Mouse (Mus musculus): ENCODE measurements around the gene Crtac1. TPM values are rescaled to one million over a fixed set of nuclear protein-coding genes. Genes with fewer than 3 reads are reported as not detected.
A peak's percentile ranks its signal among the peaks of the same experiment; 100 is the strongest.

Crtac1 gene
- total RNA-seq, 1 experiment: 2.0 TPM

- Histone ChIP-seq H3K4me1 (ENCODE audit: control insufficient read depth in 2 of 2, insufficient read depth in 2 of 2, low read length in 2 of 2, poor library complexity in 1 of 2) (peaks cover 16 to 36% of the 10 kb centered on the region in 2 experiments), H3K4me3 (ENCODE audit: insufficient read depth in 1 of 2, low read depth in 1 of 2, low read length in 2 of 2, poor library complexity in 1 of 2, severe bottlenecking in 1 of 2) (no peak overlapping the region), H3K36me3 (ENCODE audit: control insufficient read depth, insufficient read depth, low read length, poor library complexity, severe bottlenecking) (no peaks in the 10 kb centered on the region), H3K9me3 (ENCODE audit: control insufficient read depth, insufficient read depth, low read depth, low read length) (no peaks in the 10 kb centered on the region), H3K27ac (ENCODE audit: insufficient read depth, low read depth, low read length, poor library complexity, severe bottlenecking) (no peak overlapping the region), H3K9ac (ENCODE audit: insufficient read depth, low read depth, low read length, poor library complexity, severe bottlenecking) (peak overlapping the region; percentile 23; the same call in 1 of the 2 replicates)
- in situ Hi-C loops (cut with MboI; ENCODE audit: low sequenced_read_pairs in 2 of 2, unreplicated experiment in 2 of 2): no loop called here
- TF ChIP-seq CHD2 (IDR thresholded peaks at IDR 0.05; ENCODE audit: low read depth, low read length) (no peak), ZC3H11A (IDR thresholded peaks at IDR 0.05; ENCODE audit: borderline replicate concordance, low read depth, low read length) (no peak), HCFC1 (IDR thresholded peaks at IDR 0.05; ENCODE audit: borderline replicate concordance, insufficient read depth, low read length) (no peak)
- no peak for DNase-seq (ENCODE audit: low read depth, low spot score)
Measured at GRCm38 (mm10) chr19:42292106-42292505, 139.5 kb downstream of the Crtac1 start.

GRCm38 (mm10) chr19:42290954-42291661 lies 140.5 kb downstream of the Crtac1 start:
- in situ Hi-C loops (cut with MboI; ENCODE audit: low sequenced_read_pairs in 2 of 2, unreplicated experiment in 2 of 2): no loop called here
- H3K9me3 ChIP-seq (ENCODE audit: control insufficient read depth, insufficient read depth, low read depth, low read length): no peaks in the 10 kb centered on the region
- peak overlapping the region; percentile 32; the same call in 1 of the 2 replicates for H3K9ac ChIP-seq (ENCODE audit: insufficient read depth, low read depth, low read length, poor library complexity, severe bottlenecking)
- peak overlapping the region in 1 of 2 experiments; percentile 23; a peak in 1 of 4 replicates for H3K4me3 ChIP-seq (ENCODE audit: insufficient read depth in 1 of 2, low read depth in 1 of 2, low read length in 2 of 2, poor library complexity in 1 of 2, severe bottlenecking in 1 of 2)
- peaks cover 17 to 42% of the 10 kb centered on the region in 2 experiments for H3K4me1 ChIP-seq (ENCODE audit: control insufficient read depth in 2 of 2, insufficient read depth in 2 of 2, low read length in 2 of 2, poor library complexity in 1 of 2)
- DNase-seq (ENCODE audit: low read depth, low spot score): no peak
- no peak overlapping the region for H3K27ac ChIP-seq (ENCODE audit: insufficient read depth, low read depth, low read length, poor library complexity, severe bottlenecking)
- no peaks in the 10 kb centered on the region for H3K36me3 ChIP-seq (ENCODE audit: control insufficient read depth, insufficient read depth, low read length, poor library complexity, severe bottlenecking)
- TF ChIP-seq CHD2 (IDR thresholded peaks at IDR 0.05; ENCODE audit: low read depth, low read length) (no peak), ZNF384 (IDR thresholded peaks at IDR 0.05; ENCODE audit: low read depth, low read length) (no peak), MAFK (IDR thresholded peaks at IDR 0.05; ENCODE audit: insufficient read depth, low read depth, low read length) (no peak), ZC3H11A (IDR thresholded peaks at IDR 0.05; ENCODE audit: borderline replicate concordance, low read depth, low read length) (no peak), HCFC1 (IDR thresholded peaks at IDR 0.05; ENCODE audit: borderline replicate concordance, insufficient read depth, low read length) (no peak)

GRCm38 (mm10) chr19:42288361-42288760 lies 143.2 kb downstream of the Crtac1 start:
- Histone ChIP-seq H3K36me3 (ENCODE audit: control insufficient read depth, insufficient read depth, low read length, poor library complexity, severe bottlenecking) (no peaks in the 10 kb centered on the region), H3K9ac (ENCODE audit: insufficient read depth, low read depth, low read length, poor library complexity, severe bottlenecking) (no peak overlapping the region), H3K27ac (ENCODE audit: insufficient read depth, low read depth, low read length, poor library complexity, severe bottlenecking) (peak overlapping the region; percentile 67), H3K4me1 (ENCODE audit: control insufficient read depth in 2 of 2, insufficient read depth in 2 of 2, low read length in 2 of 2, poor library complexity in 1 of 2) (peaks cover 20 to 44% of the 10 kb centered on the region in 2 experiments), H3K9me3 (ENCODE audit: control insufficient read depth, insufficient read depth, low read depth, low read length) (no peaks in the 10 kb centered on the region), H3K4me3 (ENCODE audit: insufficient read depth in 1 of 2, low read depth in 1 of 2, low read length in 2 of 2, poor library complexity in 1 of 2, severe bottlenecking in 1 of 2) (no peak overlapping the region)
- DNase-seq (ENCODE audit: low read depth, low spot score): no peak
- TF ChIP-seq MAFK (IDR thresholded peaks at IDR 0.05; ENCODE audit: insufficient read depth, low read depth, low read length) (no peak), ZC3H11A (IDR thresholded peaks at IDR 0.05; ENCODE audit: borderline replicate concordance, low read depth, low read length) (no peak), HCFC1 (IDR thresholded peaks at IDR 0.05; ENCODE audit: borderline replicate concordance, insufficient read depth, low read length) (no peak), ZNF384 (IDR thresholded peaks at IDR 0.05; ENCODE audit: low read depth, low read length) (no peak), CHD2 (IDR thresholded peaks at IDR 0.05; ENCODE audit: low read depth, low read length) (no peak)
- in situ Hi-C loops (cut with MboI; ENCODE audit: low sequenced_read_pairs in 2 of 2, unreplicated experiment in 2 of 2): no loop called here

DNA sequence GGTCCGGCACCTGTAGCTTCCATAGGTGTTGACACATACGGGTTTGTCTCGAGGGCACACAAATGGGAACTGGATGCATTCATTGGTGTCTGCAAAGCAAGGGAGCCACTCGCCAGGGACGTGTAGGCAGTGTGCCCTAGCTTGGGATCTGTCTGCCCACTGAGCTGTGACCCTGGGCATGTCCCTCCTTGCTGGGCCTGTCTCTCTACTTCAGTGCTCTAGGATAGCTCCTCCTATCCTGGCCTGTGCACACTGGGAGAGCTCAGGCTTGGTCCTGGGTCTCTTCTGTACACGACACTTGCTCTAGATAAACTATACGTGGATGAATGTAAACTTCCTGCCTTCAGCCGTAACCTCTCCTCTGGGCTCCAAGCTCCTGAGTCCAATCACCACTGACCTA lies 147.4 kb downstream of the Crtac1 start:
- Histone ChIP-seq H3K9me3 (ENCODE audit: control insufficient read depth, insufficient read depth, low read depth, low read length) (no peaks in the 10 kb centered on the region), H3K36me3 (ENCODE audit: control insufficient read depth, insufficient read depth, low read length, poor library complexity, severe bottlenecking) (no peaks in the 10 kb centered on the region), H3K4me1 (ENCODE audit: control insufficient read depth in 2 of 2, insufficient read depth in 2 of 2, low read length in 2 of 2, poor library complexity in 1 of 2) (peaks cover 8 to 28% of the 10 kb centered on the region in 2 experiments), H3K27ac (ENCODE audit: insufficient read depth, low read depth, low read length, poor library complexity, severe bottlenecking) (no peak overlapping the region), H3K9ac (ENCODE audit: insufficient read depth, low read depth, low read length, poor library complexity, severe bottlenecking) (no peak overlapping the region), H3K4me3 (ENCODE audit: insufficient read depth in 1 of 2, low read depth in 1 of 2, low read length in 2 of 2, poor library complexity in 1 of 2, severe bottlenecking in 1 of 2) (no peak overlapping the region)
- in situ Hi-C loops (cut with MboI; ENCODE audit: low sequenced_read_pairs in 2 of 2, unreplicated experiment in 2 of 2): no loop called here
- no peak for DNase-seq (ENCODE audit: low read depth, low spot score)
- no peak for TF ChIP-seq CHD2 (IDR thresholded peaks at IDR 0.05; ENCODE audit: low read depth, low read length)
- no peak for TF ChIP-seq ZC3H11A (IDR thresholded peaks at IDR 0.05; ENCODE audit: borderline replicate concordance, low read depth, low read length)
- no peak for TF ChIP-seq HCFC1 (IDR thresholded peaks at IDR 0.05; ENCODE audit: borderline replicate concordance, insufficient read depth, low read length)
- TF ChIP-seq ZNF384 (IDR thresholded peaks at IDR 0.05; ENCODE audit: low read depth, low read length): no peak
- TF ChIP-seq MAFK (IDR thresholded peaks at IDR 0.05; ENCODE audit: insufficient read depth, low read depth, low read length): no peak

Data from ES-E14 (cell line).